Mouse (Mus musculus) CH12.LX (cell line): ENCODE results near the gene Macf1. TPM values are rescaled to one million over a fixed set of nuclear protein-coding genes. Genes with fewer than 3 reads are reported as not detected.

ENCODE experiments used
- DNase-seq: peaks from one replicate; pipeline ENCODE4 v3.0.0-alpha.2; 2013; ENCODE audit errors: extremely low read depth
- H3K27ac ChIP-seq: 2 replicates; pipeline ENCODE4 v1.5.1; 2012; ENCODE audit warnings: low read depth, mild to moderate bottlenecking, control low read depth, moderate library complexity; ENCODE audit not compliant: insufficient read depth
- H3K27me3 ChIP-seq: replicated peaks from 2 replicates; pipeline ENCODE3; 2012; ENCODE audit warnings: inconsistent platforms
- H3K36me3 ChIP-seq, 2 experiments: replicated peaks in 1 of 2; 2 replicates each; pipeline versions ENCODE3 to v1.6.1; 2012; ENCODE audit warnings: inconsistent platforms in 1 of 2, low read length in 1 of 2, mild to moderate bottlenecking in 1 of 2, mixed read lengths in 1 of 2, moderate library complexity in 1 of 2; ENCODE audit not compliant: control insufficient read depth in 1 of 2, insufficient read depth in 1 of 2
- H3K4me1 ChIP-seq, 2 experiments: 2 replicates each; pipeline ENCODE4 v1.6.1; 2012; ENCODE audit warnings: inconsistent platforms in 1 of 2, moderate library complexity in 1 of 2; ENCODE audit not compliant: insufficient read depth in 2 of 2, control insufficient read depth in 1 of 2
- H3K4me2 ChIP-seq: 2 replicates; pipeline ENCODE4 v1.6.1; 2012; ENCODE audit warnings: low read depth, mild to moderate bottlenecking, control low read depth; ENCODE audit not compliant: poor library complexity, insufficient read depth, severe bottlenecking
- H3K4me3 ChIP-seq, 3 experiments: fragments of 150-350 bp in 1 of 3; sonication (generic) in 1 of 3; replicated peaks in 1 of 3; 2 replicates each; pipeline versions ENCODE3 to v1.5.1; 2011 to 2012; ENCODE audit warnings: low read depth in 2 of 3, low read length in 2 of 3, mild to moderate bottlenecking in 2 of 3, moderate library complexity in 2 of 3, control low read depth in 1 of 3, improper control_type of control experiment in 1 of 3, inconsistent platforms in 1 of 3, mixed read lengths in 1 of 3; ENCODE audit not compliant: poor library complexity in 1 of 3
- H3K79me2 ChIP-seq: replicated peaks from 2 replicates; pipeline ENCODE4 v1.6.1; 2012; ENCODE audit warnings: mild to moderate bottlenecking, moderate library complexity; ENCODE audit not compliant: control insufficient read depth, poor library complexity, insufficient read depth, severe bottlenecking; ENCODE audit errors: extremely low read depth
- H3K9ac ChIP-seq: 2 replicates; pipeline ENCODE4 v1.6.1; 2012; ENCODE audit warnings: low read depth, mild to moderate bottlenecking, control low read depth, moderate library complexity; ENCODE audit not compliant: insufficient read depth
- H3K9me3 ChIP-seq: replicated peaks from 2 replicates; pipeline ENCODE3; 2012; ENCODE audit warnings: low read length, inconsistent platforms, mixed read lengths
- CTCF ChIP-seq, 2 experiments: IDR thresholded peaks in 1 of 2; conservative IDR thresholded peaks in 1 of 2; 2 replicates each; pipeline ENCODE4 v1.5.1; 2011 to 2012; ENCODE audit warnings: low read depth in 2 of 2, low read length in 2 of 2, improper control_type of control experiment in 1 of 2, inconsistent platforms in 1 of 2, mild to moderate bottlenecking in 1 of 2, moderate library complexity in 1 of 2
- E2F4 ChIP-seq: IDR thresholded peaks from 2 replicates; pipeline ENCODE4 v1.6.1; 2011; ENCODE audit warnings: low read depth, low read length, improper control_type of control experiment; ENCODE audit not compliant: insufficient replicate concordance
- ELF1 ChIP-seq: IDR thresholded peaks from 2 replicates; pipeline ENCODE4 v1.6.1; 2014; ENCODE audit warnings: low read depth, mild to moderate bottlenecking, inconsistent platforms, low read length, improper control_type of control experiment
- GABPA ChIP-seq: IDR thresholded peaks from 2 replicates; pipeline ENCODE4 v1.6.1; 2012; ENCODE audit warnings: low read depth, low read length, improper control_type of control experiment, inconsistent platforms; ENCODE audit not compliant: insufficient replicate concordance
- HCFC1 ChIP-seq: IDR thresholded peaks from 2 replicates; pipeline ENCODE4 v1.6.1; 2012; ENCODE audit warnings: low read depth, mild to moderate bottlenecking, inconsistent platforms, low read length, improper control_type of control experiment
- IRF4 ChIP-seq: IDR thresholded peaks from 2 replicates; pipeline ENCODE4 v1.6.1; 2014; ENCODE audit warnings: low read depth, mild to moderate bottlenecking, inconsistent platforms, low read length, improper control_type of control experiment
- JUN ChIP-seq: IDR thresholded peaks from 2 replicates; pipeline ENCODE4 v1.6.1; 2011; ENCODE audit warnings: low read depth, mild to moderate bottlenecking, low read length, improper control_type of control experiment, moderate library complexity; ENCODE audit not compliant: insufficient read depth
- MAFK ChIP-seq: IDR thresholded peaks from 2 replicates; pipeline ENCODE4 v1.6.1; 2011; ENCODE audit warnings: low read length, improper control_type of control experiment; ENCODE audit not compliant: insufficient replicate concordance
- MAX ChIP-seq: IDR thresholded peaks from 2 replicates; pipeline ENCODE4 v1.6.1; 2011; ENCODE audit warnings: low read length, improper control_type of control experiment
- MEF2A ChIP-seq: IDR thresholded peaks from 2 replicates; pipeline ENCODE4 v1.6.1; 2014; ENCODE audit warnings: low read depth, mild to moderate bottlenecking, inconsistent platforms, low read length, improper control_type of control experiment, borderline replicate concordance
- NELFE ChIP-seq: IDR thresholded peaks from 2 replicates; pipeline ENCODE4 v1.6.1; 2011; ENCODE audit warnings: low read depth, low read length, improper control_type of control experiment
- PAX5 ChIP-seq: IDR thresholded peaks from 2 replicates; pipeline ENCODE4 v1.6.1; 2012; ENCODE audit warnings: low read length, inconsistent platforms, mixed read lengths
- SIN3A ChIP-seq: IDR thresholded peaks from 2 replicates; pipeline ENCODE4 v1.6.1; 2012; ENCODE audit warnings: low read length, improper control_type of control experiment, inconsistent platforms
- TCF12 ChIP-seq: IDR thresholded peaks from 2 replicates; pipeline ENCODE4 v1.6.1; 2014; ENCODE audit warnings: low read depth, mild to moderate bottlenecking, inconsistent platforms, low read length, improper control_type of control experiment
- USF1 ChIP-seq: IDR thresholded peaks from 2 replicates; pipeline ENCODE4 v1.6.1; 2014; ENCODE audit warnings: low read depth, mild to moderate bottlenecking, inconsistent platforms, low read length, improper control_type of control experiment
- USF2 ChIP-seq: conservative IDR thresholded peaks from 2 replicates; pipeline ENCODE4 v1.6.1; 2011; ENCODE audit warnings: low read depth, low read length, improper control_type of control experiment
- ZMIZ1 ChIP-seq: IDR thresholded peaks from 2 replicates; pipeline ENCODE4 v1.6.1; 2012; ENCODE audit warnings: low read depth, mild to moderate bottlenecking, inconsistent platforms, low read length, improper control_type of control experiment
- dilution Hi-C: fragments of 300-500 bp; cut with MboI; formaldehyde crosslinking; loops from 2 replicates; pipeline ENCODE4 v1.14.3; 2020; ENCODE audit warnings: low sequenced_read_pairs; ENCODE audit not compliant: extremely low pct_unique_long_range_greater_than_20kb, extremely low pct_ligation_motif_present
- in situ Hi-C: fragments of 300-500 bp; cut with MboI; formaldehyde crosslinking; loops from 3 replicates; pipeline ENCODE4 v1.14.3; 2019; ENCODE audit warnings: low sequenced_read_pairs, low pct_ligation_motif_present, low pct_unique_long_range_greater_than_20kb, mixed read lengths
- polyA plus RNA-seq: library from polyadenylated mRNA; unstranded; fragments of >175 nt; gene quantifications from 2 replicates; pipeline ENCODE4 v1.2.1, GENCODE M21; 2012; ENCODE audit warnings: low read depth; ENCODE audit not compliant: insufficient read length
- total RNA-seq, 2 experiments: library from RNA; depleted of rRNA; stranded (reverse); fragments of 300-350 nt in 1 of 2; fragments of >200 nt in 1 of 2; gene quantifications; 2 replicates each; pipeline ENCODE4 v1.2.3; 2012 to 2014

Gene Macf1
- total and polyA plus RNA-seq, 3 experiments, result 63.3 to 93.3 (median 77.8) TPM

DNA sequence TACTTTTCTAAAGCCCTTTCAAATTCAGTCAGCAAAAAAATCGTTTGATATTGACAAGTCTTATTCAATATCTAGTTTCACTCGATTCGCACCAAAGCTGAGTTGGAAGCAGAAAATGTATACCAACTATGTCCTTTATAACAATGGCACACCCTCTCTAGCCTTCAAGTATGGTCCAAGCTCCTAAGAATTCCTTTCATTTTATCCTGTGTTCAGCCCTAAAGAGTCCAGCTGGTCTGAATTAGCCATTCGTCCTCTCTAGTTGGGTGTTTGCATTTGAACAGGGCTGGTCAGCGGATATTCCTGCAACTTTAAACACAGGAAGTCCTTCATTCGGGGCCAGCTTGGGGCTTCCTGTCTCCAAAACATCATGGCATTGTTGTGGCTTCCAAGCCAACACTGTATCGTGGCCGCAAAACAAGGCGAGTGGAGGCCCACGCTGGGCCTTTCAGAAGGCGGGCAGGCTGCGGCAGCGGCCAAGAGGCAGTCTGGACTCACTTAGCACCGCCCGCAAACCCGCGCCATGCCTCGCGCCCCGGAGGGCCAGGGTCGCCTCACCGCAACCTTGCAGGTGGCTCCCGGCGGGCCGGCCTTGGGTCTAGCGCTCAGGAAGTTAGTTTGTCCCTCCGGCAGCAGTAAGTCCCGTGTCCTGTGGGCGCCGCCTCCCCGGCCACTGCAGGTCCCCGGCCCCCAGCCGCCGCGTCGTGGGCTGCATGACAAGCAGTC lies 273.0 kb downstream of the Macf1 start:
- dilution Hi-C loops, result no loop called here

DNA sequence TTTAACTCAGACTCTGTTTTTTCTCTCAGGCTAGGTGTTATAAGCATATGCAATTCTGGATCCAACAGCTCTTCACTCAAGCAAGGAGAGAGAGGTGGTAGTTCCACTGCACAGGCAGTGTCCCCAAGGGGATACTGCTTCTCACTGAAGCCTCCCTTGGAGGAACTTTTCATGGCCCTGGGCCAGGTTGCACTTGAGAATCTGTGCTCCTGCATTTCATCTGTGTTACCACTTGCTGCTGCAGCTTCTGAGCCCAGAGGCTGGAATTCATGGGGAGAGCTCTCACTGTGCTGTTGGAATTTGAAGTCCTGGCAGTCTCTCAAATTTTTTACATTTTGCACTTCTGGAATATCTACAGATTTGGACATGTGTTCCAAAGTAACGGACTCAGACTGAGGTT lies 274.4 kb downstream of the Macf1 start:
- Histone ChIP-seq H3K79me2 (peaks cover 3% of the 10 kb centered on the region; the same call in 1 of the 2 replicates), H3K4me1 (peaks cover 6 to 56% of the 10 kb centered on the region in 2 experiments; a peak in 3 of 4 replicates), H3K9me3 (no peaks in the 10 kb centered on the region), H3K4me2 (no peak overlapping the region), H3K27ac (no peak overlapping the region), H3K27me3 (no peaks in the 10 kb centered on the region), H3K4me3 (no peak overlapping the region), H3K9ac (no peak overlapping the region), H3K36me3 (peaks cover 5 to 40% of the 10 kb centered on the region in 2 experiments)
- in situ Hi-C loops, result no loop called here
- DNase-seq, result peak; percentile 21
- TF ChIP-seq ZMIZ1, result no peak
- TF ChIP-seq USF2, result no peak
- no peak for TF ChIP-seq JUN
- no peak for TF ChIP-seq GABPA
- TF ChIP-seq NELFE, result no peak
- TF ChIP-seq TCF12, result no peak
- no peak for TF ChIP-seq E2F4
- TF ChIP-seq MAX, result no peak
- no peak for TF ChIP-seq PAX5
- dilution Hi-C loops, result no loop called here

More for the DNA sequence above, 273.0 kb downstream of the Macf1 start:
- H3K79me2 ChIP-seq, result peaks cover 3% of the 10 kb centered on the region; the same call in 1 of the 2 replicates
- peak overlapping the region; percentile 52 for H3K4me2 ChIP-seq
- DNase-seq, result peak; percentile 14
- TF ChIP-seq USF1, result no peak
- TF ChIP-seq HCFC1, result no peak
- no peak for TF ChIP-seq CTCF (conservative IDR thresholded peaks at IDR 0.05 in 1 of 2, IDR thresholded peaks at IDR 0.05 in 1 of 2; ENCODE audit: low read depth in 2 of 2, low read length in 2 of 2)
- TF ChIP-seq SIN3A, result no peak
- no peak for TF ChIP-seq ZMIZ1
- no peak; the same call in 1 of the 2 replicates for TF ChIP-seq USF2
- TF ChIP-seq IRF4, result no peak
- TF ChIP-seq MAFK, result no peak
- TF ChIP-seq ELF1, result no peak
- TF ChIP-seq MEF2A, result no peak
- TF ChIP-seq TCF12, result no peak
- TF ChIP-seq, all 38 proteins: peak for 0
- Histone ChIP-seq H3K4me3 (peak overlapping the region; percentile 54 to 76 (median 68)), H3K27me3 (no peaks in the 10 kb centered on the region), H3K9me3 (no peaks in the 10 kb centered on the region), H3K27ac (no peak overlapping the region), H3K9ac (peak overlapping the region; percentile 18; the same call in 1 of the 2 replicates), H3K4me1 (peaks cover 6 to 58% of the 10 kb centered on the region in 2 experiments; a peak in 3 of 4 replicates), H3K36me3 (peaks cover 5 to 40% of the 10 kb centered on the region in 2 experiments)
- in situ Hi-C loops, result no loop called here
